Mouse (Mus musculus): ENCODE measurements at regions not wholly inside any gene's neighbourhood (a gene's known extent, or its start where the extent isn't known, plus 50 kb on each side); places are given as distances from the start of the nearest gene placed in this dataset.
A peak's percentile ranks its signal among the peaks of the same experiment; 100 is the strongest.

DNA sequence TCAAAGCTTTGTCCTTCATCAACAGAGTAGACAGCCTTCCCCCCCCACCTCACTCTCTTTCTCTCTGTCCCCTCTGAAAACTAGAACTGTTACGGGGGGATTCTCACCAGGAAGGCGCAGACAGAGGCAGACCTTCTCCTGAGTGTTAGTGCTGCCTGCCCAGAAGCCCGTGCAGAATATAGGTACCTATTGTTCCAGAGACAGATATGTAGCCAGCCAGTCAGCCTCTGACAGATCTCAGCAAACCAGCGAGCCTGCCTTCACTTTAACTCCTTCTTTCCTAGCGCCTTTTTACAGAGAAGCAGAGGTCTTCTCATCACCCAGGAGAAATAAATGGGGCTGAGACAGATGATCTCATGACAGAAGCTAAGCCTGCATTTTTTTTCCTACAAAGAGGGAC, 557.2 kb downstream of the Nedd1 start:
- no peak for TF ChIP-seq CTCF (IDR thresholded peaks at IDR 0.05)
- DNase-seq (ENCODE audit: extremely low spot score in 1 of 2, low spot score in 2 of 2) = no peak
- Histone ChIP-seq H3K27ac (no peak overlapping the region), H3K4me3 (0 out of 2 replicates have a peak overlapping the region, but pooled peaks have one; percentile 14)
- intact Hi-C loops (cut with DNase I) = loop anchor here (2.0 to 10.0 kb wide), 2 partner anchors 82 to 430 kb away; no protein-coding TSS in a partner anchor

DNA sequence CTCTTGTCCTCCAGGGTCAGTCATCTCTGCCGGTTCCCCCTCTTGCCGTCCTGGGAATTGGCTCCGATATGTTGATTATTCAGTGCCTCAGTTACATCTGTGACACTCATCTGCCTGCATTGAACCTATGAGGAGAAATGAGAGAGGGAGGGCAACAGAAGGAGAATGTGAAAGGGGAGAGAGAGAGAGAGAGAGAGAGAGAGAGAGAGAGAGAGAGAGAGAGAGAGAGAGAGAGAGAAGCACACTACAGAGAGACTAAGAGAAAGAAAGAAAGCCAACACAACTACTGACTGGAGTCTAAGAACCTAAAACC, 557.6 kb downstream of the Nedd1 start:
- intact Hi-C loops (cut with DNase I) = loop anchor here (2.0 to 10.0 kb wide), 2 partner anchors 82 to 430 kb away; no protein-coding TSS in a partner anchor
- Histone ChIP-seq H3K4me3 (peak overlapping the region; percentile 20), H3K27ac (peak overlapping the region; percentile 36; the same call in 1 of the 2 replicates)
- no peak for DNase-seq (ENCODE audit: extremely low spot score in 1 of 2, low spot score in 2 of 2)
- TF ChIP-seq CTCF (IDR thresholded peaks at IDR 0.05) = no peak

DNA sequence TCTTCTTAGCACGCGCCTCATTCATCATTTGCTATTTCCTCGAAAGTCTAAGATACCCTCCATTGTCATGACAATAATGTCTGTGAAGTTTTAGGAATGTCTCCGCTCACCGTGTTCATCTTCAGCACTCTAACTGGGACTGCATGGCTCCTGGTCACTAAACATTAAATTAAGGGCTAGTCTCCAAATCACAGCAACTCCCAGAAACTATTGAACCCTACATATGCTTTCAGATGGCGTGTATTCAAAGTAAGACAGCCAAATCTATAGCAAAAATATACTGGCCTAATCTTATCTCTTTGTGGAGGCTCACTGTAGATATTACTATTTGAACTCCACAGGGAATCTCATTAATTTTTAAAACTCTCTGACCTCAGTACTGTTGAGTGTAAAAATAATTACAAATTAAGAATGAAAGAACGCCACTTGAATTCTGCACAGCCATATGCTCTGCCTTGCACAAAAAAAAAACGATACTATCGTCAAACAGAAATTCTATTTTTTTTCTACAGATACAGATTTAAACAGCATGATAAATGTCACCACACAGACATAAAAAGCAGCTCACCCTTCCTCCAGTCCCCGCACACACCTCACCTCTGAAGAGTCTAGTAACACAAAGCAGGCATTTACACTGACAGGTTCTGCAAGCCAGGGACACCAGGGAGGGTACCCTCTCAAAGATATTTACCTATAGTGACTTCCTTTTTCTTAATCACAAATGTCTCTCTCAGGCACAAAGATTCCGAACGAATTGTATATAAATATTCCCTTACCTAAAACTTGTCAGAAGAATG, 558.2 kb downstream of the Nedd1 start:
- Histone ChIP-seq H3K27ac (peak overlapping the region; percentile 36; the same call in 1 of the 2 replicates), H3K4me3 (peak overlapping the region; percentile 20)
- intact Hi-C loops (cut with DNase I) = loop anchor here (2.0 to 10.0 kb wide), 2 partner anchors 83 to 429 kb away; no protein-coding TSS in a partner anchor
- no peak for DNase-seq (ENCODE audit: extremely low spot score in 1 of 2, low spot score in 2 of 2)
- no peak for TF ChIP-seq CTCF (IDR thresholded peaks at IDR 0.05)

DNA sequence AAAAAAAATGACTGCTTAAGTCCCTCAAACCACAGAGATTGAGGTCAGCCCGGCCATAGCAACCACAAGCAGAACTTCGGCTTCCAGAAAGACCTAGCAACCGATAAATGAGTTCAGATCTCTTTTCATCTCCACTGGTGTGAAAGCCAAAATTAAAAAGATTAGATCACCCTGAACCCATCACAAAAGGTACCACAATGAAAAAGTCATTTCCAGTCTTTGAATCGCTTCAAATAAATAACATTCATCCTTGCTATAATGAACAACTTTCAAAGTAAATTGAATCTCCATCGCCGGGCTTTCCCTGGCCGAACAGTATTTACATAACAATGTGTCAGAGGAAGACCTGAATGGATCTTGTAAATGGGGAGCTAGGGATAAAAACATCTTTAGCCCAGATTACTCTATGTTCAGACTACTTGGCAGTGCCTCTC, 559.1 kb downstream of the Nedd1 start:
- Histone ChIP-seq H3K27ac (peak overlapping the region; percentile 81), H3K4me3 (peak overlapping the region; percentile 50)
- no peak for TF ChIP-seq CTCF (IDR thresholded peaks at IDR 0.05)
- DNase-seq (ENCODE audit: extremely low spot score in 1 of 2, low spot score in 2 of 2) = no peak
- intact Hi-C loops (cut with DNase I) = loop anchor here (10.0 kb wide), 1 partner anchor 428 kb away; no protein-coding TSS in a partner anchor

DNA sequence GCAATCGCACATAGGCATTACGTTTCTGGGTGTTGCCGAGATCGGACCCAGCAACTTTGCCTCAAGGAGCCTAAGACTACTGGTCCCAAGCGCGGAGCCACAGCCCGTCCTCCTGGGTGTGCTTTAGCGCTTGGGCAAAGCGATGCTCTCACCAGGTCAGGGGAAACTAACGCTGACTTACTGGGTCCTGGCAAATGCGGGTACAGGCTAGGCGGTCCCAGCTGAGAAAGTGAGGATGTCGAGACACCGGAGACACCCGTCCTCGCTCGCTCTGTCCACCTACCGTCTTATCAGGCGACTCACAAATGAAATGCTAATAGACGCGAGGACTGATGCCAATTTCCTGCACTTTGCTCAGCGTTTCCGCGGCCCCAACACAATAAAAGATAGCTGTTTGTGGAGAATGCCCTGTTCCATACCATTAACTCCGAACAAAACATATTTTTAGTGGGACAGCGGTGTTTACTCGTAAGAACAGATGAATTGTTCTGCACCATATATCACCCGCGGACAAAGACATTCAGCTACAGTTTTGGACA, 559.7 kb downstream of the Nedd1 start:
- peak overlapping the region; percentile 81 for H3K27ac ChIP-seq
- no peak for TF ChIP-seq CTCF (IDR thresholded peaks at IDR 0.05)
- intact Hi-C loops (cut with DNase I) = loop anchor here (10.0 kb wide), 1 partner anchor 428 kb away; no protein-coding TSS in a partner anchor
- peak overlapping the region; percentile 50 for H3K4me3 ChIP-seq
- DNase-seq (ENCODE audit: extremely low spot score in 1 of 2, low spot score in 2 of 2) = peak; percentile 18 to 26

DNA sequence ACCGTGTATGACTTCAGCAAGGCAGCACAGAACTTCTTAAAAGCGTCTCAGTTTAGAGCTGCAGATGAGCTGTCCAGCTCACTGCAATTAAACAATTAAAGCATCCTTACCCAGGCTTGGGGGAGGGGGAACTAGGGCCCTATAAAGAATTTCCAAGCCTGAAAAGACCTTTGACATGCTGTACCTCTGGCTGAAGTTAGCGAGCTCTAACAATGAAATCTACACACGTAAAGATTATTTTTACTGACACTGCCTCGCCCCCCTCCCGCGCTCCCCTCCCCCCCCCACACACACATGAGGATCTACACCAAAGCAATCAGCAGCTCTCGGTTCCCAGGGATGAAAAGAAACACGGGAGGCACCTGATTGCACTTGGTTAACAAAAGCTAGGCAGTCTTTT, 560.7 kb downstream of the Nedd1 start:
- TF ChIP-seq CTCF (IDR thresholded peaks at IDR 0.05) = no peak
- DNase-seq (ENCODE audit: extremely low spot score in 1 of 2, low spot score in 2 of 2) = no peak
- Histone ChIP-seq H3K4me3 (peak overlapping the region; percentile 50; the same call in 1 of the 2 replicates), H3K27ac (no peak overlapping the region)
- intact Hi-C loops (cut with DNase I) = loop anchor here (10.0 kb wide), 1 partner anchor 427 kb away; no protein-coding TSS in a partner anchor

DNA sequence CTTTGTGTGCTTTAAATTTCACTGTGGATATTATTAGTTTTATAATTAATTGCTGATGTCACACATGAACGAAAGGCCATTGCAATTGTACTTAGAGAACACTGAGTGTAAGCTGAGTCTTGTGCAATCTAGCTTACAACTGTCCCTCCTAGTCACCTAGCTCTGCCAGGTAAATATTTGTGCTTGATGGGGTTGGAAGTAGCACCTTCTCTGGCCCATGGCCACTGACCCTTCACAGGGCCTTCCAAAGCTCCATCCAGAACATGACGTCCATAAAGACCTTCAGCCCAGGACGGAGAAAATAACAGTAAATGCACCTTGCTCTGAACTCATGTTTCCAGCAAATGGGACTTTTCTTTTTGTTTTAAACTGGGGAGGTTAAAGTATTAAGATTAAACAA, 576.0 kb downstream of the Nedd1 start:
- no peak for TF ChIP-seq CTCF (IDR thresholded peaks at IDR 0.05)
- intact Hi-C loops (cut with DNase I) = no loop called here
- DNase-seq (ENCODE audit: extremely low spot score in 1 of 2, low spot score in 2 of 2) = no peak
- Histone ChIP-seq H3K27ac (no peak overlapping the region), H3K4me3 (no peak overlapping the region)

DNA sequence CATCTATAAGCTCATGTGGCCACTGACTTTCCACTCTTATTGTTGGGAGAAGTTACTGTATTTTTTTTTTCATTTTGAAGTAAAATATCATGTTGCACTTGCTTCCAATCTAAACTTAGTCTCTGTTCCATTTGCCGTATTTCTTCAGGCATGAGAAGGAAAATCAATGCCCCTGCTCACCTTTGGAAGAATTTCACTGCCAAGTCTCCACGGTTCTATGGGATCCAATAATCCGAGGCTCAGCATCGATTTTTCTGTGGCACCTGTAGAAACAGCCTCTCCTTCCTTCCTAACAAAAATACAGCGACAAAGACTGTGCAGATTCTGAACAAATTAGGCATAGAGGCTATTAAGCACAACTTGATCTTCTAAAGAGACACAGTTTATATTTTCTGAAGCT, 586.7 kb downstream of the Nedd1 start:
- H3K27ac ChIP-seq = no peak overlapping the region
- TF ChIP-seq CTCF (IDR thresholded peaks at IDR 0.05) = no peak
- H3K4me3 ChIP-seq = no peak overlapping the region
- intact Hi-C loops (cut with DNase I) = no loop called here
- no peak for DNase-seq (ENCODE audit: extremely low spot score in 1 of 2, low spot score in 2 of 2)

DNA sequence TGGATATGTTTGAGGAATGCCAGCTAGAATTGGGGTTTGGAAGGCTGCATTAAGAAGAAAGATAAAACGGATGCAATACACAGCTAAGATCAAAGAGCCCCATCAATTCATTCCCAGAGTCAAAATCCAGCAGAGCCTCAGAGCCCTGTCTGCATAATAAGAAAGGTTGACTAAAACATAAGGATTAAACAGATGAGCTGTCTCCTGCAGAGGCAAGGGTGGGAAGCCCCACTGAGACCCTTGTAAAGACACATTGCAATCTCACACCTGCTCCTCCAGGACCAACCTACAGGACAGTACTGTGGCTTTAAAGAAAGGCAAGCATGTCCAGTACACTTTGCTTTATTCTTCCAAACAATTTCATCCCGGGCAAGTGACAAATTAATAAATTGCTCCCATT, 609.4 kb downstream of the Nedd1 start:
- Histone ChIP-seq H3K27ac (no peak overlapping the region), H3K4me3 (no peak overlapping the region)
- TF ChIP-seq CTCF (IDR thresholded peaks at IDR 0.05) = no peak
- intact Hi-C loops (cut with DNase I) = no loop called here
- no peak for DNase-seq (ENCODE audit: extremely low spot score in 1 of 2, low spot score in 2 of 2)

DNA sequence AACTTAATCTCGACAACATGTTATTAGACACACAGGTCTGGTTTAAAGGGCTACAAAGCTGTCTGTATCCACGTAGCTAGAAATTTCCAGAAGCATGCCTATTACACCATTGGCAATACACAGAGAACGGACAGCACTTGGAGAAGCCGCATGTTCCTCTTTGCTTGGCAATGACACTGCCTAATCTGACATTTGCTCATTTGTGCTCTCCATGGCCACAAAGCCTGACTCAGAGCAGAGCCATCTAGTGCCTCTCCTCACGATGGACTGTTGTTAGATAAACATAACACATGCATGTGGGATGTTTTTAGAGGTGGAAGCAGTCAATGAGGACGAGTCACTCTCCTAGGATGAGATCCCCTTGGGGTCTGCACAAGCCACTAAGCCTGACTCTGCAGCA, 615.9 kb downstream of the Nedd1 start:
- H3K27ac ChIP-seq = no peak overlapping the region
- no peak overlapping the region for H3K4me3 ChIP-seq
- no peak for DNase-seq (ENCODE audit: extremely low spot score in 1 of 2, low spot score in 2 of 2)
- TF ChIP-seq CTCF (IDR thresholded peaks at IDR 0.05) = no peak
- intact Hi-C loops (cut with DNase I) = no loop called here

DNA sequence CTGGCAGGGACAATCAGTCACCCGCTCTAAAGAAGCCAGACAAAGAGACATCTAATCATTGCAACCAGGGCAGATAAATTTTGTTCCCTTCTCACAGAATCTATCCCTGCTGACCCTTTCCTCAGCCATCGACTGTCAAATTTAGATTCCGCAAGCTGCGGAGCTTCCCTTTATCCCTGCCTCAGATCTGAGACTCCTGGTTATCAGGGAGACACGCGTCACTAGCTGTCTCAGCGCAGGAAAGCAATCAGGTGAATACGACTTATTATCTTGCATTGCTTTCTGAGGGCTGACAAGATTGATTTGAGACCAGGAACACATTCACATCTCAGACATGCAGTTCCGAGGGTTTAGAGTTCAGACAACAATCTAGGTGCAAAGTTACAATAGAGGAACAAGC, 618.3 kb downstream of the Nedd1 start:
- Histone ChIP-seq H3K4me3 (no peak overlapping the region), H3K27ac (no peak overlapping the region)
- TF ChIP-seq CTCF (IDR thresholded peaks at IDR 0.05) = no peak
- DNase-seq (ENCODE audit: extremely low spot score in 1 of 2, low spot score in 2 of 2) = no peak
- intact Hi-C loops (cut with DNase I) = no loop called here

DNA sequence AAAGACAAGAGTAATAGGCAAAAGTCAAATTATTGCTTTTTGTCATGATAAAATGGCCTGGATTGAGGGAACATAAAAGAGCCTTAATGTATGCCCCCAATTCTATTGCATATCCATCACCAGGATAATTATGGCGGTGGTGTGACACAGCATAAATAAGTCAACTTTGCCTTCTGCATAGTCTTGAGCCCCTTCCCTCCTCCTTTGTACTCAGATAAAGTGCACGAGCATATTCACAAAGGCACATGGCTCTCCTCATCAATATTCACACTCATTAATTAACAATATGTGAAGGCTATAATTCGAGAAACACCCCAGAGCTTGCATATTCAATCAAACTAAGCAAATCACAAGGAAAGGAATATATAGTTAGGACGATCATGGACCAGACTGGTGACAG, 619.5 kb downstream of the Nedd1 start:
- Histone ChIP-seq H3K4me3 (no peak overlapping the region), H3K27ac (no peak overlapping the region)
- intact Hi-C loops (cut with DNase I) = no loop called here
- no peak for DNase-seq (ENCODE audit: extremely low spot score in 1 of 2, low spot score in 2 of 2)
- TF ChIP-seq CTCF (IDR thresholded peaks at IDR 0.05) = no peak
